Mouse (Mus musculus) lung, adult 2 months (tissue): Measurements from ENCODE around the gene Enah.

ENCODE experiments used
- CTCF ChIP-seq: fragments of 200-500 bp; IDR thresholded peaks from 2 replicates; pipeline ENCODE4 v1.5.1; 2011; ENCODE audit warnings: mild to moderate bottlenecking, low read length, control low read depth; ENCODE audit not compliant: insufficient read depth
- POLR2A ChIP-seq: fragments of 200-500 bp; IDR thresholded peaks from 2 replicates; pipeline ENCODE4 v1.6.1; 2011; ENCODE audit warnings: low read depth, mild to moderate bottlenecking, control low read depth, low read length, borderline replicate concordance; ENCODE audit errors: extremely low read depth

GRCm38 (mm10) chr1:181862676-181863374 lies 157.0 kb downstream of the Enah start:
- no peak for TF ChIP-seq POLR2A
- TF ChIP-seq CTCF = no peak
